Mouse (Mus musculus) bone marrow macrophage, adult 2 months (primary cell): ENCODE results near the gene Ezr.
"Not testable (repeated sequence)": the region's sequence is repeated elsewhere in the genome, so short reads cannot be mapped to it uniquely, and the experiment has no call there.

Experiments
- CTCF ChIP-seq: IDR thresholded peaks from 2 replicates; pipeline ENCODE4 v1.5.1; 2012; ENCODE audit warnings: low read depth, mild to moderate bottlenecking, low read length, moderate library complexity
- POLR2A ChIP-seq: IDR thresholded peaks from 2 replicates; pipeline ENCODE4 v1.6.1; 2012; ENCODE audit warnings: mild to moderate bottlenecking, low read depth, low read length, borderline replicate concordance

GRCm38 (mm10) chr17:6713944-6714343 is 68.6 kb downstream of the Ezr start:
- not testable (repeated sequence) for TF ChIP-seq CTCF, POLR2A
